Mouse (Mus musculus) stomach, adult 2 months (tissue): ENCODE data around the gene Unc119. TPM values are rescaled to one million over a fixed set of nuclear protein-coding genes. Genes with fewer than 3 reads are reported as not detected.

Source experiments
- polyA plus RNA-seq: library from polyadenylated mRNA; depleted of rRNA; stranded (reverse); fragments of >200 nt; gene quantifications from 2 replicates; pipeline ENCODE4 v1.2.3, GENCODE M21; 2012; rRNA removed

Gene Unc119
- 13.9 and 17.0 TPM in 2 replicates for polyA plus RNA-seq

DNA sequence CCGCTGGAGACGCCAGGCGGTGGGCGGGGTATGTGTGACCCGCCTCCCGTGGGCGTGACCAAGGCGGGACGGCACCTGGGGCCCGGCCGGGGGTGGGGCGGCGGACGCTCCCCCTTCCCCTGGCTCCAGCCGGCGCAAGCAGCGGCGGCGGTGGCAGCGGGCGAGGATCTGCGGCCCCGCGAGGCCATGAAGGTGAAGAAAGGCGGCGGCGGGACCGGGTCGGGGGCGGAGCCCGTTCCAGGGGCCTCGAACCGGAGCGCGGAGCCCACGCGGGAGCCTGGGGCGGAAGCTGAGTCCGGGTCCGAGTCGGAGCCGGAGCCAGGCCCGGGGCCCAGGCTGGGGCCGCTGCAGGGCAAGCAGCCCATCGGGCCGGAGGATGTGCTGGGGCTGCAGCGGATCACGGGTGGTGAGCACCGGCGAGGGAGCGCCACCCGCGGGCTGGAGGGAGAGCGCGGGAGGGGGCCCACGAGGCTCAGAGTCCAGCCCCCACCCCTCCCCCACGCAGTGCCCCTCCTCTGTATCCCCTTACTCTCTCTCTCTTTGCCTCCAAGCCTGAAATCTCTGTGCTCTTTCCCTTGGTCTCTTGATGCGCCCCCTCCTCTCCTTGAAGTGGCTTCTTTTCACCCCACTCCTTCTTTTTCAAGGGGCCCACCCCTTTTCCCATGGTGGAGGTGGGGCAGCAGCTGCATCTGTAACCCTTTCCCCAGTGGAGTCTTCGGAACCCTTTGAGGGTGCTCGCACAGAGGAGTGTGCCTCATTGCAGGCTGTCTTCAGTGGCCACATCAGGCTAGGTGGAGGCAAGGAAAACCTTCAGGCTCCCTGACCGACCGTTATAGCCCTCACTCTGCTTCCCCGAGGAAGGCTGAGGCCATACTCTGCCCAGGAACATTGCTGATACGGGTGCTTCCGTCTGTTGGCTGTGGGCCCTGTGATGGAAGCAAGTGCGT, at the start of gene Unc119:
TSS of gene Unc119 (plus strand) at position 102 of the 947 bp plus-strand sequence.

DNA sequence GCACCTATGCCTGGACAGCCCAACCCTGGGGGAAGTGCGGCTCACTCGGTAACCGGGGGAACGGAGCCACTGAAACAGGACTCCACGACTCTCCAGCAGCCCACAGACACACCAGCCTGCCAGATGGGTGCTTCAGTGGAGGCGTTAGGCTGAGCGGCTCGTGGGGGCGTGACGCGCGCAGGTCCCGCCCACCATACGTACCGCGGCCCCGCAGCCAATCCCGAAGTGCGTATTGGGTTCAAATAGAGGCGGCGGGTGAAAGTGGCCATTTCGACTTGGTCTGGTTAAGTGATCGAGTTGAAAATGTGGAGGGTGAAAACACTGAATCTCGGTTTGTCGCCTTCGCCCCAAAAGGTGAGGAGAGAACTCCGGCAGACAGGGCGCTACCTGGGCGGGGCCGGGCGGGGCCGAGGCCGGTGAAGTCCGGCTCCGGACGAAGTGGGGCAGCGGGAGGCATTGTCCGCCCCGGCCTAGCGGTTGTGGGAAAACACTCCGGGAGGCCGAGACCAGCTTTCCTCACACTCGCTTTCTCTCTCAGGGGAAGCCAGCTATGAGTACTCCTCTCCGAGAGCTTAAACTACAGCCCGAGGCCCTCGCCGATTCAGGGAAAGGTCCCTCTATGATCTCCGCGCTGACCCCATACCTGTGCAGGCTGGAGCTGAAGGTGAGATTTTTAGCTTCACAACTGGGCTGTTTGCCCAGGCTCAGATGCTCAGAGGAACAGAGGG, 41.8 kb upstream of the Unc119 start, which contains the start of gene Spag5:
TSS of gene Spag5 (plus strand) at position 173 of the 728 bp plus-strand sequence.

DNA sequence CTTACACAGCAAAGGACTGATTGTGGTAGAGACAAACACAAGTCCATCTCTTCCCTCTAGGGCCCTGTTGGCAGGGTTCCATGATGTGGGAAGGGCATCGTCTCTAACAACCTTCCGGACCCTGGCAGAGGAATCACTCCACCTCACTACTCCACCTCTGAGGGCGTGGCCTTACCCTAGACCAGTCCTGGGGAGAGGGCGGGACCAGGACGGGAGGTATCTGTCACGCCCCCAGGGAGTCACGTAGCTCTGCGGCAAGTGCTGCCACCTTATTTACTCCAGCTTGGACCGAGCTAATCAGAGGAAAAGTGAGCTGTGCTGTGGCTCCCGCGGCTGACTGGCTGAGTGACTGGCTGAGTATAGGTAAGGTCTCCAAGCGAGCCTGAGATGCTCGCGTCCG, 20.4 kb upstream of the Unc119 start, which contains the start of gene Aldoc:
TSS of gene Aldoc (plus strand) at position 109 of the 400 bp plus-strand sequence.

DNA sequence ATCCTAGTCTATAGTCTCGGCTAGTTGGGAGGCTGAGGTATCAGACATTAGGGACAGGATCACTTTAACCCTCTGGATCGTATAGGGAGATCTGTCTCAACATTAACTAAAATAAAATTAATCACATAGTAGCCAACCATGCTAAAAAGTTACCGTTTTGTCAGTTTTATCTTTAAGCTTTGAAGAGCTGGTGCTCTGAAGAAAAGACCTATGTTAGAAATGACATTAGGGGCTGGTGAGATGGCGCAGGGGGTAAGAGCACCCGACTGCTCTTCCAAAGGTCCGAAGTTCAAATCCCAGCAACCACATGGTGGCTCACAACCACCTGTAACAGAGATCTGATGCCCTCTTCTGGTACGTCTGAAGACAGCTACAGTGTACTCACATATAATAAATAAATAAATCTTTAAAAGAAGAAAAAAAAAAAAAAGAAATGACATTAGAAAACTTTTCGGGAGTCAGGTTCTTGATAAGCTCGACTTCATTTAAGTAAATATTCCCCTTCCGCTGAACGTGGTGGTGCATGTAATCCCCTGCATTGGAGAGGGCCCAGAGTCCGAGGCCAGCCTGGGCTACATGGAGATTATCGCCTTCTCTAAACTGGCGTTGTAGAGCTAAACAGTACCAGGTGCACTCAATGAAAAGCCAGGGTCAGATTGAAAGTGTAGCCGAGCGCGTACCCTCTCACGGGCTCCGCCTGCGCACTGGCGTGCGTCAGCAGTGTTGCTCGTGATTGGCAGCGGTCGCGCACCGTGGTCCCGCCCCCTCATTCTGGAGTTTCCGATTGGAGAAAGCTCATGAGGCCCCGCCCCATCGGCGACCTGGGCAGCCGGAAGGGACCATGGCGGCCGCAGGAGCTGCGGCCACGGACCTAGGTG, 15.4 kb upstream of the Unc119 start, which contains the start of gene Pigs:
TSS of gene Pigs (plus strand) at position 782 of the 878 bp plus-strand sequence.

DNA sequence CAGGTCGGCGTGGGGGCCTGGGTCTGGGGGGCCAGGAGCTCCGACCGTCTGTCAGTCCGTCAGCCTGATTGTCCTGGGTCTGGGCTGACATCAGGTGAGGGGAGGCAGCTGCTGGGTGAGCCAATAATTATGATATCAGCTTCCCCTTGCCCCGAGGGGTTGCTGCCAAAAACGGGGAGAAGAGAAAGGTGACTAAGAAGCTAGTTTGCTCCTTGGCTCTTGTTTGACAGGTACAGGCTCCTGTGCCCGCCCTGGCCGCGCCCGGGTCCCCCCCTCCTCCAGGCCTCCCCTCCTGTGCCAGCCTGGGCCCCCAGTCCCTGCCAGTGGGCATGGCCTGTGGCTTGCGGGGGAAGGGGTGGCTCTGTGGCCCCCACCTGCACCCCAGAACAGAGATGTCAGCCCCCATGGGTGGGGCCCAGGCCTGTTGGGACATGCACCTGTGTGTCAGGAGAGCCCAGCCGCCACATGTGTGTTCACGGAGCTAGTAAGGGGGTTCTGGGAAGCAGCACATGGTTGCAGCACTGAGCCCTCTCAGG, 43.3 kb downstream of the Unc119 start, which contains the start of gene Foxn1:
TSS of gene Foxn1 (minus strand) at position 51 of the 536 bp plus-strand sequence.

Other genes with a start within 250 kb of the Unc119 start
- gene Fam222b, start 248.8 kb upstream of the Unc119 start, polyA plus RNA-seq: 8.2 and 9.1 TPM in 2 replicates
- gene Traf4, start 177.9 kb upstream of the Unc119 start, polyA plus RNA-seq: 56.3 and 88.1 TPM in 2 replicates
- gene Nek8, start 166.8 kb upstream of the Unc119 start, polyA plus RNA-seq: 6.4 and 6.5 TPM in 2 replicates
- gene Tlcd1, start 166.8 kb upstream of the Unc119 start, polyA plus RNA-seq: 23.7 and 47.3 TPM in 2 replicates
- gene Rpl23a, start 159.9 kb upstream of the Unc119 start, polyA plus RNA-seq: 14.0 and 21.6 TPM in 2 replicates
- gene Rab34, start 155.1 kb upstream of the Unc119 start, polyA plus RNA-seq: 17.3 and 32.5 TPM in 2 replicates
- gene Proca1, start 150.1 kb upstream of the Unc119 start, polyA plus RNA-seq: 0.09 and 0.15 TPM in 2 replicates
- 49.4 and 60.2 TPM in 2 replicates for gene Sdf2, start 97.7 kb upstream of the Unc119 start, polyA plus RNA-seq
- 14.7 and 15.7 TPM in 2 replicates for gene Supt6, start 97.5 kb upstream of the Unc119 start, polyA plus RNA-seq
- 46.4 and 52.0 TPM in 2 replicates for gene 2610507B11Rik, start 81.7 kb upstream of the Unc119 start, polyA plus RNA-seq
- 0.06 TPM in 2 replicates for gene BC030499, start 52.6 kb upstream of the Unc119 start, polyA plus RNA-seq
- gene Spag5, start 42.0 kb upstream of the Unc119 start, polyA plus RNA-seq: 2.4 and 4.1 TPM in 2 replicates
- gene Aldoc, start 20.5 kb upstream of the Unc119 start, polyA plus RNA-seq: 5.7 and 6.7 TPM in 2 replicates
- gene Pigs, start 15.1 kb upstream of the Unc119 start, polyA plus RNA-seq: 35.8 and 40.6 TPM in 2 replicates
- 1.5 and 1.9 TPM in 2 replicates for gene Foxn1, start 43.1 kb downstream of the Unc119 start, polyA plus RNA-seq
- 0.03 TPM in 2 replicates for gene Slc13a2, start 78.7 kb downstream of the Unc119 start, polyA plus RNA-seq
- 11.8 and 16.8 TPM in 2 replicates for gene Slc46a1, start 122.2 kb downstream of the Unc119 start, polyA plus RNA-seq
- 0.52 and 0.53 TPM in 2 replicates for gene Sarm1, start 154.3 kb downstream of the Unc119 start, polyA plus RNA-seq
- gene Vtn, start 155.6 kb downstream of the Unc119 start, polyA plus RNA-seq: 8.3 and 11.7 TPM in 2 replicates
- gene Sebox, start 160.0 kb downstream of the Unc119 start, polyA plus RNA-seq: 0.12 TPM in 1 of 2 replicates, not detected in the other
- gene Tmem199, start 168.7 kb downstream of the Unc119 start, polyA plus RNA-seq: 2.5 and 3.6 TPM in 2 replicates
- 20.2 and 26.0 TPM in 2 replicates for gene Poldip2, start 168.7 kb downstream of the Unc119 start, polyA plus RNA-seq
- 13.3 and 15.2 TPM in 2 replicates for gene Tnfaip1, start 192.8 kb downstream of the Unc119 start, polyA plus RNA-seq
- gene Ift20, start 192.9 kb downstream of the Unc119 start, polyA plus RNA-seq: 53.2 and 57.5 TPM in 2 replicates
- gene Tmem97, start 207.3 kb downstream of the Unc119 start, polyA plus RNA-seq: 21.2 and 26.4 TPM in 2 replicates